Mouse (Mus musculus) heart, adult 2 months (tissue): ENCODE measurements around the gene Znrd1. TPM values are rescaled to one million over a fixed set of nuclear protein-coding genes. Genes with fewer than 3 reads are reported as not detected.

ENCODE experiments used
- DNase-seq, 2 experiments: peaks; one replicate each; pipeline ENCODE4 v3.0.0; 2021
- H3K27ac ChIP-seq: fragments of 200-600 bp; 2 replicates; pipeline ENCODE4 v1.8.1; 2022
- H3K27me3 ChIP-seq: fragments of 200-500 bp; 2 replicates; pipeline ENCODE4 v1.6.1; 2012; ENCODE audit warnings: mild to moderate bottlenecking, low read length, inconsistent platforms, mixed read lengths; ENCODE audit not compliant: control insufficient read depth, insufficient read depth
- H3K36me3 ChIP-seq: fragments of 200-500 bp; 2 replicates; pipeline ENCODE4 v1.6.1; 2012; ENCODE audit warnings: low read length, inconsistent platforms; ENCODE audit not compliant: control insufficient read depth, insufficient read depth
- H3K4me1 ChIP-seq: fragments of 200-500 bp; 2 replicates; pipeline ENCODE4 v1.6.1; 2011; ENCODE audit warnings: low read length; ENCODE audit not compliant: control insufficient read depth, insufficient read depth
- H3K4me3 ChIP-seq: fragments of 200-600 bp; 2 replicates; pipeline ENCODE4 v1.8.1; 2022
- H3K79me2 ChIP-seq: fragments of 200-500 bp; replicated peaks from 2 replicates; pipeline ENCODE4 v1.6.1; 2012; ENCODE audit warnings: mild to moderate bottlenecking, inconsistent platforms, low read length, moderate library complexity, mixed read lengths; ENCODE audit not compliant: control insufficient read depth, insufficient read depth
- H3K9ac ChIP-seq: fragments of 200-500 bp; 2 replicates; pipeline ENCODE4 v1.6.1; 2012; ENCODE audit warnings: low read depth, mild to moderate bottlenecking, control low read depth, inconsistent platforms, low read length, mixed read lengths
- CTCF ChIP-seq: fragments of 200-600 bp; IDR thresholded peaks from 2 replicates; pipeline ENCODE4 v1.8.1; 2022; ENCODE audit warnings: antibody characterized with exemption, mild to moderate bottlenecking, moderate library complexity
- EP300 ChIP-seq: fragments of 200-500 bp; IDR thresholded peaks from 2 replicates; pipeline ENCODE4 v1.6.1; 2011; ENCODE audit warnings: low read depth, low read length, control low read depth; ENCODE audit not compliant: insufficient read depth
- POLR2A ChIP-seq: fragments of 200-500 bp; IDR thresholded peaks from 2 replicates; pipeline ENCODE4 v1.6.1; 2011; ENCODE audit warnings: mild to moderate bottlenecking, low read depth, low read length, control low read depth; ENCODE audit not compliant: insufficient read depth
- WGBS: fragments of 180-500 bp; shearing (Covaris S2); methylation state at CpG from one replicate; pipeline ENCODE4 v1.1.7; 2018; 5-methylcytosine and 5-hydroxymethylcytosine counted together
- intact Hi-C: fragments of 180-260 bp; cut with DNase I; formaldehyde crosslinking; loops from one replicate; pipeline ENCODE4 v1.15.1; 2025
- polyA plus RNA-seq: library from polyadenylated mRNA; depleted of rRNA; stranded (reverse); fragments of >200 nt; gene quantifications from 2 replicates; pipeline ENCODE4 v1.2.3, GENCODE M21; 2012; rRNA removed
- total RNA-seq, 2 experiments: library from RNA; stranded (reverse); gene quantifications; 2 replicates each; pipeline ENCODE4 v1.2.3; 2021

The Znrd1 gene
- total and polyA plus RNA-seq, 3 experiments: 19.8 to 29.0 (median 25.9) TPM

GRCm38 (mm10) chr17:36908235-36908634 lies 50.1 kb downstream of the Znrd1 start:
- TF ChIP-seq EP300 (no peak), POLR2A (no peak), CTCF (no peak)
- H3K4me3 ChIP-seq: no peak overlapping the region
- WGBS: 30% methylated on average over 1 of the region's 1 CpGs
- no peaks in the 10 kb centered on the region for H3K27me3 ChIP-seq
- no peaks in the 10 kb centered on the region for H3K36me3 ChIP-seq
- intact Hi-C loops: no loop called here
- no peaks in the 10 kb centered on the region for H3K79me2 ChIP-seq
- no peak overlapping the region for H3K9ac ChIP-seq
- no peak for DNase-seq
- H3K4me1 ChIP-seq: no peaks in the 10 kb centered on the region
- no peak overlapping the region for H3K27ac ChIP-seq

Other genes starting within 250 kb of the Znrd1 start
- not detected for gene H2-M10.5, start 185.6 kb downstream of the Znrd1 start, total RNA-seq
- not detected in 2 replicates for gene H2-M10.5, start 185.6 kb downstream of the Znrd1 start, polyA plus RNA-seq
- not detected for gene H2-M10.6, start 146.4 kb downstream of the Znrd1 start, total RNA-seq
- not detected in 2 replicates for gene H2-M10.6, start 146.4 kb downstream of the Znrd1 start, polyA plus RNA-seq
- gene Trim26, start 121.4 kb downstream of the Znrd1 start, total RNA-seq: 10 to 100 TPM; 19.1 to 19.3 TPM
- 17.0 and 21.7 TPM in 2 replicates for gene Trim26, start 121.4 kb downstream of the Znrd1 start, polyA plus RNA-seq
- not detected for gene Trim15, start 91.3 kb downstream of the Znrd1 start, total RNA-seq
- 0.10 TPM in 1 of 2 replicates, not detected in the other for gene Trim15, start 91.3 kb downstream of the Znrd1 start, polyA plus RNA-seq
- gene Trim10, start 89.0 kb downstream of the Znrd1 start, total RNA-seq: 1 to 10 TPM in 1 of 2 experiments, under 1 TPM in 1; 0.13 to 2.1 TPM
- 0.92 TPM in 1 of 2 replicates, not detected in the other for gene Trim10, start 89.0 kb downstream of the Znrd1 start, polyA plus RNA-seq
- not detected for gene Trim40, start 68.4 kb downstream of the Znrd1 start, total RNA-seq
- gene Trim40, start 68.4 kb downstream of the Znrd1 start, polyA plus RNA-seq: not detected in 2 replicates
- gene Trim31, start 60.4 kb downstream of the Znrd1 start, total RNA-seq: not detected
- gene Trim31, start 60.4 kb downstream of the Znrd1 start, polyA plus RNA-seq: not detected in 2 replicates
- under 1 TPM; 0.77 to 0.81 TPM for gene Rnf39, start 15.6 kb downstream of the Znrd1 start, total RNA-seq
- 0.64 and 1.00 TPM in 2 replicates for gene Rnf39, start 15.6 kb downstream of the Znrd1 start, polyA plus RNA-seq
- gene Ppp1r11, start 6.8 kb downstream of the Znrd1 start, total RNA-seq: 100 to 1,000 TPM in 1 of 2 experiments, 10 to 100 TPM in 1; 92.4 to 108 TPM
- gene Ppp1r11, start 6.8 kb downstream of the Znrd1 start, polyA plus RNA-seq: 56.8 and 70.8 TPM in 2 replicates
- gene Znrd1as, start within 50 bp of the Znrd1 start, total RNA-seq: 10 to 100 TPM; 14.1 to 18.2 TPM
- 4.0 and 8.8 TPM in 2 replicates for gene Znrd1as, start within 50 bp of the Znrd1 start, polyA plus RNA-seq
- gene 2410137M14Rik, start 22.7 kb upstream of the Znrd1 start, total RNA-seq: under 1 TPM; 0.27 to 0.63 TPM
- 0.41 and 0.61 TPM in 2 replicates for gene 2410137M14Rik, start 22.7 kb upstream of the Znrd1 start, polyA plus RNA-seq
- gene H2-M5, start 31.0 kb upstream of the Znrd1 start, total RNA-seq: under 1 TPM; 0.41 to 0.63 TPM
- 0.14 and 0.35 TPM in 2 replicates for gene H2-M5, start 31.0 kb upstream of the Znrd1 start, polyA plus RNA-seq
- gene Zfp57, start 42.6 kb upstream of the Znrd1 start, total RNA-seq: 1 to 10 TPM in 1 of 2 experiments, under 1 TPM in 1; 0.94 to 1.4 TPM
- gene Zfp57, start 42.6 kb upstream of the Znrd1 start, polyA plus RNA-seq: 2.3 and 4.3 TPM in 2 replicates
- gene Mog, start 64.8 kb upstream of the Znrd1 start, total RNA-seq: not detected
- 0.09 TPM in 1 of 2 replicates, not detected in the other for gene Mog, start 64.8 kb upstream of the Znrd1 start, polyA plus RNA-seq
- gene Gabbr1, start 87.4 kb upstream of the Znrd1 start, total RNA-seq: 1 to 10 TPM; 6.5 to 6.7 TPM
- gene Gabbr1, start 87.4 kb upstream of the Znrd1 start, polyA plus RNA-seq: 15.5 and 17.4 TPM in 2 replicates
- not detected for gene Olfr90, start 129.9 kb upstream of the Znrd1 start, total RNA-seq
- not detected in 2 replicates for gene Olfr90, start 129.9 kb upstream of the Znrd1 start, polyA plus RNA-seq
- not detected for gene Olfr91, start 139.7 kb upstream of the Znrd1 start, total RNA-seq
- not detected in 2 replicates for gene Olfr91, start 139.7 kb upstream of the Znrd1 start, polyA plus RNA-seq
- gene Olfr92, start 161.5 kb upstream of the Znrd1 start, total RNA-seq: not detected
- gene Olfr92, start 161.5 kb upstream of the Znrd1 start, polyA plus RNA-seq: not detected in 2 replicates
- not detected for gene Olfr93, start 202.9 kb upstream of the Znrd1 start, total RNA-seq
- gene Olfr93, start 202.9 kb upstream of the Znrd1 start, polyA plus RNA-seq: not detected in 2 replicates
- gene Ubd, start 235.3 kb upstream of the Znrd1 start, total RNA-seq: not detected
- gene Ubd, start 235.3 kb upstream of the Znrd1 start, polyA plus RNA-seq: 0.12 TPM in 1 of 2 replicates, not detected in the other
- not detected for gene Olfr94, start 242.4 kb upstream of the Znrd1 start, total RNA-seq
- not detected in 2 replicates for gene Olfr94, start 242.4 kb upstream of the Znrd1 start, polyA plus RNA-seq